10 mouse cellular contexts compared by ENCODE assay signal in genomic region chr19:59461481-59462421, GRCm38 (mm10). TPM values are rescaled to one million over a fixed set of nuclear protein-coding genes. Genes with fewer than 3 reads are reported as not detected.
DNase-seq lines count a peak whose midpoint lies in the region; ATAC-seq and TF ChIP-seq lines count a peak whose summit lies in the region.
"Had no signal": no experiment of that assay in that cellular context is flagged by ENCODE, and none has a peak within 500 bp of the region (broad histone marks: within the 10 kb centered on the region; RNA-seq: fewer than 3 reads in every experiment).

No protein-coding gene starts in this region.

- H3K9ac ChIP-seq in hindbrain, embryonic 11.5 days (ENCODE audit: low read depth, low read length) = no peak overlapping the region
- no peak overlapping the region for H3K9ac ChIP-seq in hindbrain, embryonic 13.5 days
- H3K9ac ChIP-seq in midbrain, embryonic 11.5 days (ENCODE audit: low read length) = peak overlapping the region; percentile 41
- H3K9ac ChIP-seq: liver, embryonic 14.5 days had no signal

- ATAC-seq in hindbrain, embryonic 11.5 days (ENCODE audit: low FRiP score) = no peak
- no peak for ATAC-seq in hindbrain, embryonic 13.5 days (ENCODE audit: low FRiP score)
- no peak for ATAC-seq in midbrain, embryonic 11.5 days (ENCODE audit: low FRiP score)
- ATAC-seq in frontal cortex, adult (ENCODE audit: low TSS enrichment) = no peak
- ATAC-seq in cerebellum, adult (ENCODE audit: insufficient number of reproducible peaks, low FRiP score, low TSS enrichment) = no peak

- 0 out of 2 replicates have a peak, but pooled peaks cover 4% of the 10 kb centered on the region for H3K4me1 ChIP-seq in hindbrain, embryonic 11.5 days (replicated peaks; ENCODE audit: control insufficient read depth, insufficient read depth, low read length)
- peaks cover 19% of the 10 kb centered on the region for H3K4me1 ChIP-seq in hindbrain, embryonic 13.5 days (replicated peaks)
- H3K4me1 ChIP-seq in kidney, adult 2 months (ENCODE audit: control insufficient read depth, insufficient read depth, low read length) = no peaks in the 10 kb centered on the region; the same call in 1 of the 2 replicates
- H3K4me1 ChIP-seq in midbrain, embryonic 11.5 days (ENCODE audit: control insufficient read depth, insufficient read depth, low read length) = peaks cover 16% of the 10 kb centered on the region; the same call in 1 of the 2 replicates

- H3K36me3 ChIP-seq in hindbrain, embryonic 11.5 days (ENCODE audit: control insufficient read depth, insufficient read depth, low read length) = no peaks in the 10 kb centered on the region
- no peaks in the 10 kb centered on the region for H3K36me3 ChIP-seq in hindbrain, embryonic 13.5 days
- no peaks in the 10 kb centered on the region for H3K36me3 ChIP-seq in kidney, adult 2 months (ENCODE audit: control insufficient read depth, insufficient read depth, low read length)
- no peaks in the 10 kb centered on the region for H3K36me3 ChIP-seq in midbrain, embryonic 11.5 days (ENCODE audit: control insufficient read depth, insufficient read depth, low read length)

- H3K27ac ChIP-seq in hindbrain, embryonic 11.5 days (ENCODE audit: low read depth, low read length) = no peak overlapping the region
- no peak overlapping the region for H3K27ac ChIP-seq in hindbrain, embryonic 13.5 days
- H3K27ac ChIP-seq in kidney, adult 2 months (ENCODE audit: insufficient read depth, low read depth, low read length) = peak overlapping the region; percentile 80
- peak overlapping the region; percentile 1; the same call in 1 of the 2 replicates for H3K27ac ChIP-seq in midbrain, embryonic 11.5 days (ENCODE audit: low read depth, low read length)
- H3K27ac ChIP-seq: liver, embryonic 14.5 days had no signal

- H3K4me3 ChIP-seq in hindbrain, embryonic 11.5 days (ENCODE audit: low read depth, low read length) = no peak overlapping the region
- no peak overlapping the region for H3K4me3 ChIP-seq in hindbrain, embryonic 13.5 days
- H3K4me3 ChIP-seq in kidney, adult 2 months (ENCODE audit: insufficient read depth, low read depth, low read length) = peak overlapping the region; percentile 97
- peak overlapping the region; percentile 36 for H3K4me3 ChIP-seq in midbrain, embryonic 11.5 days (ENCODE audit: low read depth, low read length)

- WGBS in hindbrain, embryonic 11.5 days = under 1% methylated on average over 36 of the region's 36 CpGs
- under 1% methylated on average over 36 of the region's 36 CpGs for WGBS in hindbrain, embryonic 13.5 days
- 5% methylated on average over 36 of the region's 36 CpGs for WGBS in kidney, adult 2 months
- 1% methylated on average over 36 of the region's 36 CpGs for WGBS in midbrain, embryonic 11.5 days

- H3K9me3 ChIP-seq in hindbrain, embryonic 11.5 days (ENCODE audit: control insufficient read depth, low read length) = no peaks in the 10 kb centered on the region
- H3K9me3 ChIP-seq in hindbrain, embryonic 13.5 days = no peaks in the 10 kb centered on the region
- H3K9me3 ChIP-seq in midbrain, embryonic 11.5 days (ENCODE audit: control insufficient read depth, low read length) = no peaks in the 10 kb centered on the region

- no peak for TF ChIP-seq POLR2A in kidney, adult 2 months (IDR thresholded peaks at IDR 0.05; ENCODE audit: low read depth, low read length)

- peaks cover 86% of the 10 kb centered on the region for H3K27me3 ChIP-seq in hindbrain, embryonic 11.5 days (ENCODE audit: control insufficient read depth, insufficient read depth, low read length)
- H3K27me3 ChIP-seq in hindbrain, embryonic 13.5 days = peaks cover 95% of the 10 kb centered on the region
- no peaks in the 10 kb centered on the region for H3K27me3 ChIP-seq in kidney, adult 2 months (replicated peaks; ENCODE audit: control insufficient read depth, insufficient read depth, low read length)
- peaks cover 88% of the 10 kb centered on the region for H3K27me3 ChIP-seq in midbrain, embryonic 11.5 days (ENCODE audit: control insufficient read depth, insufficient read depth, low read length)

- peak; percentile 69 for DNase-seq in hindbrain, embryonic 11.5 days (ENCODE audit: low spot score)
- peak; percentile 57 for DNase-seq in embryo, embryonic 9.5 days (ENCODE audit: extremely low spot score)
- DNase-seq in kidney, adult 2 months = peak; percentile 76
- DNase-seq in midbrain, embryonic 11.5 days (ENCODE audit: low spot score, missing footprints) = peak; percentile 96
- DNase-seq in thymus, postnatal 0 days (ENCODE audit: low spot score) = no peak
- DNase-seq: adrenal gland, postnatal 14 days had no signal

- peak overlapping the region; percentile 11; the same call in 1 of the 2 replicates for H3K4me2 ChIP-seq in hindbrain, embryonic 11.5 days (replicated peaks; ENCODE audit: low read depth, low read length)
- no peak overlapping the region for H3K4me2 ChIP-seq in hindbrain, embryonic 13.5 days
- peak overlapping the region; percentile 37 for H3K4me2 ChIP-seq in midbrain, embryonic 11.5 days

- no peak for TF ChIP-seq CTCF in kidney, adult 2 months (conservative IDR thresholded peaks at IDR 0.05; ENCODE audit: insufficient read depth, insufficient read length, low read depth, low read length)

RNA-seq across cellular contexts. Expression of gene Emx2, which starts 3.6 kb away (rescaled TPM):
- 1.0 and 1.4 TPM in 2 replicates for polyA plus RNA-seq in hindbrain, embryonic 11.5 days (2014; fragmentation: Nextera tagmentation; extraction: Ambion mirVana)
- 0.74 and 1.1 TPM in 2 replicates for polyA plus RNA-seq in hindbrain, embryonic 13.5 days (2015; fragmentation: Nextera tagmentation; extraction: Ambion mirVana)
- 14.3 and 19.2 TPM in 2 replicates for polyA plus RNA-seq in kidney, adult 2 months (2012; rRNA removed)
- 12.1 and 12.2 TPM in 2 replicates for polyA plus RNA-seq in midbrain, embryonic 11.5 days (2014; fragmentation: Nextera tagmentation; extraction: Ambion mirVana)
- 0.12 TPM in 1 of 2 replicates, not detected in the other for polyA plus RNA-seq in thymus, postnatal 0 days (2015; fragmentation: Nextera tagmentation; extraction: Ambion mirVana)

Comparison
In these comparisons a context has a peak if more than half of its experiments do, and no peak if none do; other contexts are left out.
1. H3K27ac ChIP-seq: peak in kidney, adult 2 months (single experiment) and midbrain, embryonic 11.5 days (single experiment); none in hindbrain, embryonic 11.5 days (single experiment) and hindbrain, embryonic 13.5 days (single experiment).
2. H3K4me3 ChIP-seq: peak in kidney, adult 2 months (single experiment) and midbrain, embryonic 11.5 days (single experiment); none in hindbrain, embryonic 11.5 days (single experiment) and hindbrain, embryonic 13.5 days (single experiment).